Mouse (Mus musculus) stomach, embryonic 16.5 days (tissue): Measurements from ENCODE around the gene Pigr. TPM values are rescaled to one million over a fixed set of nuclear protein-coding genes. Genes with fewer than 3 reads are reported as not detected.

Experiments
- ATAC-seq: fragments of 200-750 bp; cut with Nextera tagmentation; 2 replicates; pipeline ENCODE4 v1.8.0; 2017; ENCODE audit warnings: moderate number of reproducible peaks, moderate TSS enrichment; ENCODE audit not compliant: insufficient read depth, low FRiP score
- H3K27ac ChIP-seq: fragments of 300-500 bp; sonication (generic); 2 replicates; pipeline ENCODE4 v1.5.1; 2014; ENCODE audit warnings: low read length
- H3K27me3 ChIP-seq: fragments of 300-500 bp; sonication (generic); 2 replicates; pipeline ENCODE4 v1.6.1; 2014; ENCODE audit warnings: low read length, control low read depth, mixed read lengths; ENCODE audit not compliant: control insufficient read depth, insufficient read depth
- H3K36me3 ChIP-seq: fragments of 300-500 bp; sonication (generic); 2 replicates; pipeline ENCODE4 v1.6.1; 2014; ENCODE audit warnings: low read length; ENCODE audit not compliant: control insufficient read depth, insufficient read depth
- H3K4me1 ChIP-seq: fragments of 300-500 bp; sonication (generic); 2 replicates; pipeline ENCODE4 v1.6.1; 2014; ENCODE audit warnings: low read length, control low read depth, mixed read lengths; ENCODE audit not compliant: control insufficient read depth, insufficient read depth
- H3K4me2 ChIP-seq: fragments of 300-500 bp; sonication (generic); 2 replicates; pipeline ENCODE4 v1.6.1; 2014; ENCODE audit warnings: low read depth, low read length, mixed read lengths
- H3K4me3 ChIP-seq: fragments of 300-500 bp; sonication (generic); replicated peaks from 2 replicates; pipeline ENCODE4 v1.5.1; 2014; ENCODE audit warnings: mild to moderate bottlenecking, low read length
- H3K9ac ChIP-seq: fragments of 300-500 bp; sonication (generic); 2 replicates; pipeline ENCODE4 v1.6.1; 2014; ENCODE audit warnings: low read length
- H3K9me3 ChIP-seq: fragments of 300-500 bp; sonication (generic); replicated peaks from 2 replicates; pipeline ENCODE4 v1.6.1; 2016; ENCODE audit warnings: low read length, control low read depth; ENCODE audit not compliant: control insufficient read depth
- WGBS: fragments of 180-500 bp; shearing (Covaris S2); extraction: QIAGEN DNeasy Blood & Tissue Kit; methylation state at CpG from one replicate; pipeline ENCODE4 v1.1.7; 2014; 5-methylcytosine and 5-hydroxymethylcytosine counted together
- polyA plus RNA-seq: library from polyadenylated mRNA; unstranded; fragments of >200 nt; fragmentation: Nextera tagmentation; extraction: Ambion mirVana; gene quantifications from 2 replicates; pipeline ENCODE4 v1.2.1, GENCODE M21; 2015

Pigr gene
- polyA plus RNA-seq, 1 experiment from 2014 or later: 0.70 TPM

- Histone ChIP-seq H3K27me3 (no peaks in the 10 kb centered on the region), H3K36me3 (no peaks in the 10 kb centered on the region), H3K9me3 (no peaks in the 10 kb centered on the region), H3K4me2 (no peak overlapping the region), H3K4me1 (no peaks in the 10 kb centered on the region), H3K4me3 (no peak overlapping the region), H3K27ac (no peak overlapping the region), H3K9ac (no peak overlapping the region)
- 76% methylated on average over 7 of the region's 7 CpGs for WGBS
- no peak for ATAC-seq
Measured at GRCm38 (mm10) chr1:130841621-130842020, 15.1 kb downstream of the Pigr start.

GRCm38 (mm10) chr1:130844516-130844915, 18.0 kb downstream of the Pigr start:
- Histone ChIP-seq H3K27ac (peak overlapping the region; percentile 7; the same call in 1 of the 2 replicates), H3K27me3 (no peaks in the 10 kb centered on the region), H3K9ac (no peak overlapping the region), H3K4me2 (no peak overlapping the region), H3K4me1 (no peaks in the 10 kb centered on the region), H3K36me3 (no peaks in the 10 kb centered on the region), H3K4me3 (no peak overlapping the region), H3K9me3 (no peaks in the 10 kb centered on the region)
- WGBS: 75% methylated on average over 7 of the region's 7 CpGs
- ATAC-seq: no peak

- no peaks in the 10 kb centered on the region for H3K4me1 ChIP-seq
- H3K4me2 ChIP-seq: no peak overlapping the region
- no peaks in the 10 kb centered on the region for H3K36me3 ChIP-seq
- no peaks in the 10 kb centered on the region for H3K9me3 ChIP-seq
- H3K27ac ChIP-seq: no peak overlapping the region
- ATAC-seq: no peak
- H3K27me3 ChIP-seq: no peaks in the 10 kb centered on the region
- H3K4me3 ChIP-seq: no peak overlapping the region
- no peak overlapping the region for H3K9ac ChIP-seq
- 90% methylated on average over 10 of the region's 10 CpGs for WGBS
Measured at GRCm38 (mm10) chr1:130849530-130850214, 23.2 kb downstream of the Pigr start.

- no peak overlapping the region for H3K4me3 ChIP-seq
- H3K36me3 ChIP-seq: no peaks in the 10 kb centered on the region
- H3K4me2 ChIP-seq: no peak overlapping the region
- ATAC-seq: no peak
- no peaks in the 10 kb centered on the region for H3K9me3 ChIP-seq
- 88% methylated on average over 5 of the region's 5 CpGs for WGBS
- no peaks in the 10 kb centered on the region for H3K4me1 ChIP-seq
- H3K9ac ChIP-seq: no peak overlapping the region
- no peaks in the 10 kb centered on the region for H3K27me3 ChIP-seq
- no peak overlapping the region for H3K27ac ChIP-seq
Measured at GRCm38 (mm10) chr1:130850405-130850804, 23.9 kb downstream of the Pigr start.

GRCm38 (mm10) chr1:130854819-130855218, 28.3 kb downstream of the Pigr start:
- Histone ChIP-seq H3K9me3 (no peaks in the 10 kb centered on the region), H3K4me1 (no peaks in the 10 kb centered on the region), H3K9ac (no peak overlapping the region), H3K4me3 (no peak overlapping the region), H3K4me2 (no peak overlapping the region), H3K27me3 (no peaks in the 10 kb centered on the region), H3K36me3 (no peaks in the 10 kb centered on the region), H3K27ac (no peak overlapping the region)
- ATAC-seq: no peak
- WGBS: 70% methylated on average over 9 of the region's 9 CpGs

GRCm38 (mm10) chr1:130855723-130856122, 29.2 kb downstream of the Pigr start:
- Histone ChIP-seq H3K4me2 (no peak overlapping the region), H3K27ac (no peak overlapping the region), H3K4me3 (no peak overlapping the region), H3K36me3 (no peaks in the 10 kb centered on the region), H3K9ac (no peak overlapping the region), H3K27me3 (no peaks in the 10 kb centered on the region), H3K9me3 (no peaks in the 10 kb centered on the region), H3K4me1 (no peaks in the 10 kb centered on the region)
- WGBS: 73% methylated on average over 2 of the region's 2 CpGs
- no peak for ATAC-seq

- Histone ChIP-seq H3K27me3 (no peaks in the 10 kb centered on the region), H3K9ac (no peak overlapping the region), H3K4me3 (no peak overlapping the region), H3K27ac (no peak overlapping the region), H3K36me3 (no peaks in the 10 kb centered on the region), H3K9me3 (no peaks in the 10 kb centered on the region), H3K4me1 (no peaks in the 10 kb centered on the region), H3K4me2 (no peak overlapping the region)
- 53% methylated on average over 4 of the region's 4 CpGs for WGBS
- ATAC-seq: no peak
Measured at GRCm38 (mm10) chr1:130857456-130857855, 31.0 kb downstream of the Pigr start.

- H3K4me3 ChIP-seq: no peak overlapping the region
- no peak overlapping the region for H3K27ac ChIP-seq
- H3K9ac ChIP-seq: no peak overlapping the region
- H3K4me2 ChIP-seq: no peak overlapping the region
- no peaks in the 10 kb centered on the region for H3K36me3 ChIP-seq
- ATAC-seq: no peak
- 72% methylated on average over 4 of the region's 4 CpGs for WGBS
- H3K27me3 ChIP-seq: no peaks in the 10 kb centered on the region
- no peaks in the 10 kb centered on the region for H3K4me1 ChIP-seq
- H3K9me3 ChIP-seq: no peaks in the 10 kb centered on the region
Measured at GRCm38 (mm10) chr1:130864238-130864637, 37.8 kb downstream of the Pigr start.

GRCm38 (mm10) chr1:130864741-130865140, 38.3 kb downstream of the Pigr start:
- WGBS: 89% methylated on average over 5 of the region's 5 CpGs
- no peaks in the 10 kb centered on the region for H3K27me3 ChIP-seq
- no peaks in the 10 kb centered on the region for H3K4me1 ChIP-seq
- H3K36me3 ChIP-seq: no peaks in the 10 kb centered on the region
- ATAC-seq: no peak
- no peak overlapping the region for H3K27ac ChIP-seq
- H3K4me3 ChIP-seq: no peak overlapping the region
- H3K9me3 ChIP-seq: no peaks in the 10 kb centered on the region
- no peak overlapping the region for H3K9ac ChIP-seq
- no peak overlapping the region for H3K4me2 ChIP-seq
